Mouse (Mus musculus): ENCODE measurements at regions not wholly inside any gene's neighbourhood (a gene's known extent, or its start where the extent isn't known, plus 50 kb on each side); places are given as distances from the start of the nearest gene placed in this dataset.

- Histone ChIP-seq H3K9ac (no peak overlapping the region), H3K27me3 (ENCODE audit: control insufficient read depth, insufficient read depth, low read length) (no peaks in the 10 kb centered on the region), H3K9me3 (ENCODE audit: control insufficient read depth, low read length) (no peaks in the 10 kb centered on the region), H3K4me1 (replicated peaks; ENCODE audit: control insufficient read depth, insufficient read depth, low read length) (no peaks in the 10 kb centered on the region), H3K4me2 (replicated peaks) (no peak overlapping the region), H3K4me3 (replicated peaks; ENCODE audit: low read length) (no peak overlapping the region), H3K36me3 (replicated peaks; ENCODE audit: control insufficient read depth, insufficient read depth) (no peaks in the 10 kb centered on the region), H3K27ac (no peak overlapping the region)
- whole genome bisulfite sequencing: 77% methylated on average over 7 of the region's 7 CpGs
- ATAC-seq (ENCODE audit: low FRiP score): no peak
- no peak for DNase-seq (ENCODE audit: low spot score)
Measured at GRCm38 (mm10) chr8:35112591-35113265, 652.9 kb upstream of the Gm19410 start.

GRCm38 (mm10) chr8:35114031-35114430 is 651.6 kb upstream of the Gm19410 start:
- 64% methylated on average over 10 of the region's 10 CpGs for WGBS
- H3K36me3 ChIP-seq (replicated peaks; ENCODE audit: control insufficient read depth, insufficient read depth): no peaks in the 10 kb centered on the region
- no peaks in the 10 kb centered on the region for H3K9me3 ChIP-seq (ENCODE audit: control insufficient read depth, low read length)
- H3K4me3 ChIP-seq (replicated peaks; ENCODE audit: low read length): no peak overlapping the region
- H3K27ac ChIP-seq: no peak overlapping the region
- no peaks in the 10 kb centered on the region for H3K4me1 ChIP-seq (replicated peaks; ENCODE audit: control insufficient read depth, insufficient read depth, low read length)
- DNase-seq (ENCODE audit: low spot score) (no peak), ATAC-seq (ENCODE audit: low FRiP score) (no peak)
- H3K4me2 ChIP-seq (replicated peaks): no peak overlapping the region
- H3K9ac ChIP-seq: no peak overlapping the region
- no peaks in the 10 kb centered on the region for H3K27me3 ChIP-seq (ENCODE audit: control insufficient read depth, insufficient read depth, low read length)

GRCm38 (mm10) chr8:35120612-35121011 is 645.0 kb upstream of the Gm19410 start:
- H3K4me1 ChIP-seq (replicated peaks; ENCODE audit: control insufficient read depth, insufficient read depth, low read length): no peaks in the 10 kb centered on the region
- H3K9me3 ChIP-seq (ENCODE audit: control insufficient read depth, low read length): no peaks in the 10 kb centered on the region
- no peak overlapping the region for H3K4me2 ChIP-seq (replicated peaks)
- no peak overlapping the region for H3K9ac ChIP-seq
- H3K27ac ChIP-seq: no peak overlapping the region
- H3K27me3 ChIP-seq (ENCODE audit: control insufficient read depth, insufficient read depth, low read length): no peaks in the 10 kb centered on the region
- H3K4me3 ChIP-seq (replicated peaks; ENCODE audit: low read length): no peak overlapping the region
- H3K36me3 ChIP-seq (replicated peaks; ENCODE audit: control insufficient read depth, insufficient read depth): no peaks in the 10 kb centered on the region
- DNase-seq (ENCODE audit: low spot score) (no peak), ATAC-seq (ENCODE audit: low FRiP score) (no peak)
- 77% methylated on average over 5 of the region's 5 CpGs for WGBS

- ATAC-seq (ENCODE audit: low FRiP score): no peak
- no peaks in the 10 kb centered on the region for H3K9me3 ChIP-seq (ENCODE audit: control insufficient read depth, low read length)
Measured at GRCm38 (mm10) chr8:35121084-35121483, 644.5 kb upstream of the Gm19410 start.

GRCm38 (mm10) chr8:35123196-35123621 is 642.4 kb upstream of the Gm19410 start:
- Histone ChIP-seq H3K27me3 (ENCODE audit: control insufficient read depth, insufficient read depth, low read length) (no peaks in the 10 kb centered on the region), H3K9ac (no peak overlapping the region), H3K36me3 (replicated peaks; ENCODE audit: control insufficient read depth, insufficient read depth) (no peaks in the 10 kb centered on the region), H3K4me2 (replicated peaks) (peak overlapping the region; percentile 46), H3K4me3 (replicated peaks; ENCODE audit: low read length) (peak overlapping the region; percentile 17), H3K9me3 (ENCODE audit: control insufficient read depth, low read length) (no peaks in the 10 kb centered on the region), H3K4me1 (replicated peaks; ENCODE audit: control insufficient read depth, insufficient read depth, low read length) (no peaks in the 10 kb centered on the region), H3K27ac (no peak overlapping the region)
- 2% methylated on average over 14 of the region's 14 CpGs for WGBS
- DNase-seq (ENCODE audit: low spot score): peak; percentile 61
- peak; percentile 78; the same call in 1 of the 2 replicates for ATAC-seq (ENCODE audit: low FRiP score)

More at GRCm38 (mm10) chr8:35121084-35121483, 644.5 kb upstream of the Gm19410 start:
- Histone ChIP-seq H3K27ac (no peak overlapping the region), H3K36me3 (replicated peaks; ENCODE audit: control insufficient read depth, insufficient read depth) (no peaks in the 10 kb centered on the region), H3K4me1 (replicated peaks; ENCODE audit: control insufficient read depth, insufficient read depth, low read length) (no peaks in the 10 kb centered on the region), H3K9ac (no peak overlapping the region), H3K27me3 (ENCODE audit: control insufficient read depth, insufficient read depth, low read length) (no peaks in the 10 kb centered on the region), H3K4me2 (replicated peaks) (no peak overlapping the region), H3K4me3 (replicated peaks; ENCODE audit: low read length) (no peak overlapping the region)
- DNase-seq (ENCODE audit: low spot score): no peak
- 81% methylated on average over 8 of the region's 8 CpGs for WGBS

- Histone ChIP-seq H3K4me1 (replicated peaks; ENCODE audit: control insufficient read depth, insufficient read depth, low read length) (no peaks in the 10 kb centered on the region), H3K27me3 (ENCODE audit: control insufficient read depth, insufficient read depth, low read length) (no peaks in the 10 kb centered on the region), H3K4me3 (replicated peaks; ENCODE audit: low read length) (no peak overlapping the region), H3K9me3 (ENCODE audit: control insufficient read depth, low read length) (no peaks in the 10 kb centered on the region), H3K27ac (no peak overlapping the region), H3K4me2 (replicated peaks) (no peak overlapping the region), H3K9ac (no peak overlapping the region), H3K36me3 (replicated peaks; ENCODE audit: control insufficient read depth, insufficient read depth) (no peaks in the 10 kb centered on the region)
- WGBS: 96% methylated on average over 3 of the region's 3 CpGs
- ATAC-seq (ENCODE audit: low FRiP score) (no peak), DNase-seq (ENCODE audit: low spot score) (no peak)
Measured at GRCm38 (mm10) chr8:35125179-35125578, 640.4 kb upstream of the Gm19410 start.

GRCm38 (mm10) chr8:35132281-35132680 is 633.3 kb upstream of the Gm19410 start:
- no peak overlapping the region for H3K4me3 ChIP-seq (replicated peaks; ENCODE audit: low read length)
- no peak overlapping the region for H3K27ac ChIP-seq
- WGBS: 95% methylated on average over 1 of the region's 1 CpGs
- H3K4me1 ChIP-seq (replicated peaks; ENCODE audit: control insufficient read depth, insufficient read depth, low read length): no peaks in the 10 kb centered on the region
- no peaks in the 10 kb centered on the region for H3K9me3 ChIP-seq (ENCODE audit: control insufficient read depth, low read length)
- no peaks in the 10 kb centered on the region for H3K36me3 ChIP-seq (replicated peaks; ENCODE audit: control insufficient read depth, insufficient read depth)
- ATAC-seq (ENCODE audit: low FRiP score) (no peak), DNase-seq (ENCODE audit: low spot score) (no peak)
- H3K27me3 ChIP-seq (ENCODE audit: control insufficient read depth, insufficient read depth, low read length): no peaks in the 10 kb centered on the region
- H3K9ac ChIP-seq: no peak overlapping the region
- no peak overlapping the region for H3K4me2 ChIP-seq (replicated peaks)

GRCm38 (mm10) chr8:35135630-35136029 is 630.0 kb upstream of the Gm19410 start:
- H3K4me1 ChIP-seq (replicated peaks; ENCODE audit: control insufficient read depth, insufficient read depth, low read length): no peaks in the 10 kb centered on the region
- no peak overlapping the region for H3K9ac ChIP-seq
- H3K27ac ChIP-seq: no peak overlapping the region
- DNase-seq (ENCODE audit: low spot score) (no peak), ATAC-seq (ENCODE audit: low FRiP score) (no peak)
- H3K36me3 ChIP-seq (replicated peaks; ENCODE audit: control insufficient read depth, insufficient read depth): no peaks in the 10 kb centered on the region
- H3K4me2 ChIP-seq (replicated peaks): no peak overlapping the region
- no peaks in the 10 kb centered on the region for H3K27me3 ChIP-seq (ENCODE audit: control insufficient read depth, insufficient read depth, low read length)
- 93% methylated on average over 7 of the region's 7 CpGs for WGBS
- no peak overlapping the region for H3K4me3 ChIP-seq (replicated peaks; ENCODE audit: low read length)
- no peaks in the 10 kb centered on the region for H3K9me3 ChIP-seq (ENCODE audit: control insufficient read depth, low read length)

- ATAC-seq (ENCODE audit: low FRiP score): no peak
- Histone ChIP-seq H3K9ac (no peak overlapping the region), H3K4me2 (replicated peaks) (no peak overlapping the region), H3K36me3 (replicated peaks; ENCODE audit: control insufficient read depth, insufficient read depth) (no peaks in the 10 kb centered on the region), H3K4me1 (replicated peaks; ENCODE audit: control insufficient read depth, insufficient read depth, low read length) (no peaks in the 10 kb centered on the region), H3K4me3 (replicated peaks; ENCODE audit: low read length) (no peak overlapping the region), H3K9me3 (ENCODE audit: control insufficient read depth, low read length) (no peaks in the 10 kb centered on the region), H3K27me3 (ENCODE audit: control insufficient read depth, insufficient read depth, low read length) (no peaks in the 10 kb centered on the region), H3K27ac (no peak overlapping the region)
- 84% methylated on average over 3 of the region's 3 CpGs for WGBS
- DNase-seq (ENCODE audit: low spot score): no peak
Measured at GRCm38 (mm10) chr8:35136643-35137042, 628.9 kb upstream of the Gm19410 start.

GRCm38 (mm10) chr8:35140775-35141174 is 624.8 kb upstream of the Gm19410 start:
- WGBS: 72% methylated on average over 1 of the region's 1 CpGs

More at GRCm38 (mm10) chr8:35140775-35141174, 624.8 kb upstream of the Gm19410 start:
- Histone ChIP-seq H3K9ac (no peak overlapping the region), H3K27ac (no peak overlapping the region), H3K4me2 (replicated peaks) (no peak overlapping the region), H3K9me3 (ENCODE audit: control insufficient read depth, low read length) (no peaks in the 10 kb centered on the region), H3K36me3 (replicated peaks; ENCODE audit: control insufficient read depth, insufficient read depth) (no peaks in the 10 kb centered on the region), H3K4me1 (replicated peaks; ENCODE audit: control insufficient read depth, insufficient read depth, low read length) (no peaks in the 10 kb centered on the region), H3K4me3 (replicated peaks; ENCODE audit: low read length) (no peak overlapping the region), H3K27me3 (ENCODE audit: control insufficient read depth, insufficient read depth, low read length) (no peaks in the 10 kb centered on the region)
- ATAC-seq (ENCODE audit: low FRiP score) (no peak), DNase-seq (ENCODE audit: low spot score) (no peak)
